Mouse (Mus musculus) layer of hippocampus, postnatal 14 days (tissue): ENCODE results near the gene Cacnb4. TPM values are rescaled to one million over a fixed set of nuclear protein-coding genes. Genes with fewer than 3 reads are reported as not detected.

Experiments
- DNase-seq, 2 experiments: peaks; one replicate each; pipeline ENCODE4 v3.0.0; 2021 to 2022; ENCODE audit warnings: low spot score in 2 of 2, mixed read lengths in 1 of 2
- long read RNA-seq, 2 experiments: library from polyadenylated mRNA; stranded (forward); transcript quantifications; one replicate each; pipeline ENCODE4 v2.0.0; 2021
- total RNA-seq, 2 experiments: library from RNA; stranded (reverse); gene quantifications; 2 replicates each; pipeline ENCODE4 v1.2.3; 2021

Cacnb4 gene
- 10 to 100 TPM; 61.0 to 72.8 TPM for total RNA-seq
- long read RNA-seq, experiment 1, full-length matches to known transcripts: 6 of 24 reads
- long read RNA-seq, experiment 1, partial matches to known transcripts: 5 of 24 reads
- long read RNA-seq, experiment 1, other reads (novel, unspliced or antisense): 13 of 24 reads
- long read RNA-seq, experiment 2, full-length matches to known transcripts: 2 of 23 reads
- long read RNA-seq, experiment 2, partial matches to known transcripts: 3 of 23 reads
- long read RNA-seq, experiment 2, other reads (novel, unspliced or antisense): 18 of 23 reads

DNA sequence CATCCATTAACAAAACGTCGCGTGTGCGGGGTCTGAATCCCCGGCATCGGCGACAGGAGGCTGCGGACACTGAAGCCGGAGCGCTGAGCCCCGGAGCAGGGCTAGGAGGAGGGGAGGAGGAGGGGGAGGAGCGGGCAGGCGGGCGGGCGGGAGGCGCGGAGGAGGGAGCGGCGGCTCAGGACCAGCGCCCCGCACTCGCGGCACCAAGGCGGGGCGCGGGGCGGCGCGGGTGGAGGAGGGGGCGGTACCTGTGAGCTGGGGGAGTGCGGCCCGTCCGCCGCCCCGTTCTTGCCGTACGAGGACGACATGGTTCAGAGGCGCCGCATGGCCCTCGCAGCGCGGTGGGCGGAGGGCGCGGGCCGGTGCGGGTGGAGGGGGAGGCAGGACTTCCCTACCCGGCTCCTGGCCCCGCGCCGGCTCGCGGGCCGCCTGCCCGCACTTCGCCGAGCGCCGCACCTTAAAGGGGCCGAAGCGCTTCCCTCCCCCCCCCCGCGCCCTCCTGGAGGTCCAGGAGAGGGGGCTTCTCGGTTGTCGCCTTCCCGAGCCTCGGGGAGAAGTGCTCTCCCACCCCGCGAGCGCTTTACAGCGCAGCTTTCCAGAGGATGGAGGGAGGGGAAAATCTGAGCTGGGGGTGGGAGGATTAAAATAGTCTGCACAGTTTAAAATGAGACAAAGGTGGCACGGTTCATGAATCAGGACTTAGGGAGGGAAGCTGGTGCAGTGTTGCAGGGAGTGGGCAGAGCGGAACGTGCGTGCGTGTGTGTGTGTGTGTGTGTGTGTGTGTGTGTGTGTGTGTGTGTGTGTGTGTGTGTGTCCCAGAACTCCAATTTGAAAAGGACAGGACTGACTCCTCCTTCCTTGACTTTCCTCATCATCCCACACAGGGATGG, at the start of gene Cacnb4:
Cacnb4 (minus strand) TSS at position 809 of the 890 bp plus-strand sequence.
- DNase-seq: peak; percentile 52 to 53

DNA sequence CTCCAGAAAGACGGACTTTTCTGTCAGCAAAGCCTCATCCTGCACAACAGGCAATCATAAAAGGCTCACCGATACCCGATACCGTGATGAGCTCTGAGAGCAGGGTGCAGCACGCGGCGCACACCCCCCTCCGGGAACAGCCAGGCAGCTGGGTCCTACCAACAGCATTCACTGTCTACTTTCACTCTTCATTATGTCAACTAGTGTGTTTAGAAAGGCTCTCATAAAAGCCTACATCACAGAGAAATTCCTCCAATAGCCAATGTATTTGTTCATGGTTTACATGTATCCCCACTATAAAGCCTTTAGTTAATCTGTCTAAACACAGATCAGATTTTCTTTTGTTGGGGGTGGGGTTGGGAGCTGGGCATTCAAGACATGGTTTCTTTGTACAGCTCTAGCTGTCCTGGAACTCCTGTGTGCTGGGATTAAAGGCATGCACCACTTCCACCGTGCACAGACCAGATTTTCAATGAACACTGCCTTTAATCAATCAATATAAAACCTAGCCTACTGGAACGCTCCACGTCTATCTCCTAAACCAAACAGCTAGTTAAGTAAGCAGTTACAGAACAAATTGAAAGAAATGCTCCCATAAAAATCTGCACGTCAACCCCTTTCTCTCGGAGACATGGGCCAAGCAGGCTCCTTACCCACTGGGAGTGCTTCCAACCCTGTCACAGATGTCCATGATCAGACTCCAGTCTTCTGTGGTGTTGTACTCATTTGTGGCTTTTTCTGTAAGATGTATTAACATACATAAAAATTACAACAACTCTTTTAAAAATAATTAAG, 43.8 kb upstream of the Cacnb4 start:
- peak in 1 of 2 experiments; percentile 20 for DNase-seq

DNA sequence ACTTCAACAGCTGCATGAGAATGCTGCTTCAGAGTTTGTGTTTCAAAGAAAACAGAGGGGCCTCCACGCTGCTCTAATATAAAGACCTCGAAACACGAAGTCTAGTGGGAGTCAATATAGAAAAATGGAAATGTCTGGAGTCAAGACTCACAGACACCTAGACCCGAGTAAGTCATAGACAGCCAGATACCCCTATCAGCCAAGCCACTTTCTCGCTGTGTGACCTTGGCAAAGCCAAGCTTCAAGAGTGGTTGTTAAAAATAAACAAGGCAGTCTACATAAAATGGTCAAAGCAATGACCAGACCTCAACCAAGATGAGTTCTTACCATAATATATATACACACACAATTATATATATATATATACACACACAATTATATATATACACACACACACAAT, 40.4 kb upstream of the Cacnb4 start:
- DNase-seq: no peak

DNA sequence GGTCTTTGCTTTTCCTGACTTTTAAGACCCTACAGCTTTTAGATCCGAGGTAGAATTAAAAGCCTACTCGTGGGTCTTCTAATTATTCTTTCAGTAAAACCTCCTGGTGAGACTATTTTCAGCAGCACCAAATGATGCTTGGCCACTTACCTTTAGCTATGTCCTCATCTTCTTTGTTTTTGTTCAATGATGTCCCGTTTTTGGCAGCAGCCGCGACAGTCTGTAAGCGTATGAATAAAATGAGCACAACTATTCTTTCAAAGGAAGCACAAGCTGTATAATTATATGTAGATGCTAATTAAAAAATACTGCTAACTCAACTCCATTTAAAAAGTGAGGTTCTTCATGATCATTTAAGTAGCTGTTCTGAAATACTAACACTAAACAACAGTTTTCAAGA, 38.9 kb upstream of the Cacnb4 start:
- DNase-seq: peak in 1 of 2 experiments; percentile 25

- no peak for DNase-seq
Measured at GRCm38 (mm10) chr2:52714111-52714510, 37.5 kb upstream of the Cacnb4 start.

GRCm38 (mm10) chr2:52710804-52711203, 34.2 kb upstream of the Cacnb4 start:
- DNase-seq: no peak

DNA sequence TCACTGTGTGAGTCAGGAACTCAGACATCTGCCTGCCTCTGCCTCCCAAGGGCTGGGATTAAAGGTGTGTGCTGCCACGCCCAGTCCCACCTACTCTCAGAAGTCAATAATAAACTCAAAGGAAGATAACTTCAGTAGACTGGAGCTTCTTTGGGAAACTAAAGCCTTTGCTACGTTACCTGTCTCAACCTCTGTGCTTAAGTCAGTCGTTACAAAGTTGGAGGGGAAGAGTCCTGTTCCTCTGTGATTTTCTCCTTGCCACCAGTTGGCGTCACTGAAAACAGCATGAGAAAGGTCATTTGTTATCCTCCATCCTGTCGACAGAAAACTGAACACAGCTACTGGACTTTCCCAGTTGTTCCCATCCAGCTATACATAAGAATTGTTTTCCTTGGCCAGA, 32.8 kb upstream of the Cacnb4 start:
- no peak for DNase-seq

DNA sequence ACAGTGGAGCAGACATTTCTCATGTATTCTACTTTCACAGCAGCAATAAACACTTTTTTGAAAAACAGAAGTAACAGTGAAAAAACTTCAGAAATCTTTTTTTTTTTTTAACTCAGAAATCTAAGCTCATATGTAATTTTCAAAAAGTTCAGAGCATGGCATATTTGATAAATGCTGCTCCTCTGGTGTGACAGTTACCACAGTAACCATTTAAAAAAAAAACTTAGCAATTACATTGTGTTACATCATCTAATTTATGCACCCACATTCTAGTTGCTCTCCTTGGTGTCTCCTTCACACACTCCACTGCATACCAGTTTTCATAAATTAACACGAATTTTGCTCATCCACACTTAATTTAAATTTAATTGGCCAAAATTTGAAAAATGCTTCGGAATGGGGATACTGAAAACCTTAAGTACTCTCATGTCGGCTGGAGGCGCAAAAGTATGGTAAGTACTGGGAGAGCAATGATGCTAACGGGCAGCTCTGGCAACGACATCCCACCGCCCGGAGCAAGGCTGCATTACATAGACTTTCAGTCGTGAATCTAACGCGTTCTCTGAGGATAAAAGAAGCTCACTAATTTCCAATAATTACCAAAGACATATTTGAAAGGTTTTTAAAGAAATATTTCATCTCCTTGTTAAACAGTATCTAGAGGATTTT, 24.9 kb upstream of the Cacnb4 start:
- no peak for DNase-seq

DNA sequence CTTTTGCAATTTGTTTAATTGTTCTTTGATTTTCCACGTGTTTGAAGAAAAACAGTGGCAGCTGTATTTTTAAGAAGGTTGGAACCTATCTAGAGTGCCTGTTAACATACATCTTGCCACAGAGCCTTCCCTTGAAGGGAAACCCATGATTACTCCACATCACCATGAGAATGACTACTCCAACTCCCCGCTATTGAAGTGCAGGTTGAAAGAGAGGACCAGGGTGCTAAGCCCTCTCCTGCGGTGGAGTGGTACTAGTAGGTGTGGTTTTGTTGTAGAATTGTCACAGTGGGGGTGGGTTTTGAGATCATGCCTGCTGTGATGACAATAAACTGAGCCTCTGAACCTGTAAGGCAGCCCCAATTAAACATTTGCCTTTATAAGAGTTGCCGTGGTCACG, 23.7 kb upstream of the Cacnb4 start:
- no peak for DNase-seq

DNA sequence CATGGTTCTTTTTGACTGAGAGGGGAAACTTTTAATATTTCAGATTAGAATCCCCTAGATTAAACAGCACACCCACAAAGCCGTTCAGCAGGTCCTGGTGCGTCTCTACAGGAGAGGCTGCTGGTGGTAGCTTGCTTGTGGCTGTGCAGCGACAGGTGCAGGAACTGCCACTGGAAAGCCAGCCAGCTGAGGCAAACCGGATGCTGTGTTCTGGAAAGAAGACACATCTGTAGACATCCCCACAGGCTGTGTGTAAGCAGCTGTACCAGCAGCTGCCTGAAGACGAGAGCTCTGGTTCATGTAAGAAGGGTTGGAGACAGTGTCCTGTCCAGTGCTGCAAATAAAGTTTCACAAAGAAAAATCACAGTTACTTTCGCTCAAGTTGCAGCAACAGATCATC, 18.0 kb upstream of the Cacnb4 start:
- no peak for DNase-seq

DNA sequence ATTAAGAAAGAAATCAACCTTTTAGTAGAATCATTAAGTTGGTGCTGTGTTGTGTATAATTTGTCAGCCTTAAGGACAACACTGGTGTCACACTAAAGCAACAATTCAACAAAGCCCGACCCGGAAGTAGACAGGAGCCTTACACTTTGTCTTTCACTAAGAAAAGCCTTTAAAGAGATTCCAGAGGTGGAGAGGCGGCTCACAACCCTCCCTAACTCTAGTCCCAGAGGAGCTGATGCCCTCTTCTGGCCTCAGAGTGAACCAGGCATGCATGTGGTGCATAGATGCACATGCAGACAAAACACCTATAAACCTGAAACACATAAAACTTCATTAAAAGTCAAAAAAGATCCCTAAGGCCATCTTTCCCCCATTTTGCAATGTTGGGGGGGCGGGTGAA, 15.1 kb upstream of the Cacnb4 start:
- no peak for DNase-seq

DNA sequence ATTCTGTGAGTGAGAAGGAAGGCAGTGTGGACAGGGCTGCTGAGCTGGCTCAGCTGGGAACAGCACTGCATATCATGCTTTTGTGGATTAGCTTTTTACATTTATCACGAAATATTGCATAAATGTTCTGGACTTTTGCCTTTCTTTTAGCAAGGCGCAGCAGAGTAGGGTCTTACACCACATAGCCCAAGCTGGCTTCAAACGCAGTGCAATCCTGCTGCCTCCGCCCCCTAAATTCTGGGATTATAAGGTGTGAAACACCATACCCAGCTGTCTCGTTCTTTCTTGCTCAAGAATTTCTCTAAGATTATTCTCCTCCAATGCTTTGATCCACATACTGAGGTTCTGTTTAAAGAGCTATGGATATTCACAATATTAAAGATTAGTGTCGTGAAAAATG, 10.0 kb upstream of the Cacnb4 start:
- no peak for DNase-seq

GRCm38 (mm10) chr2:52677589-52677988, 958 bp upstream of the Cacnb4 start:
- DNase-seq: no peak

DNA sequence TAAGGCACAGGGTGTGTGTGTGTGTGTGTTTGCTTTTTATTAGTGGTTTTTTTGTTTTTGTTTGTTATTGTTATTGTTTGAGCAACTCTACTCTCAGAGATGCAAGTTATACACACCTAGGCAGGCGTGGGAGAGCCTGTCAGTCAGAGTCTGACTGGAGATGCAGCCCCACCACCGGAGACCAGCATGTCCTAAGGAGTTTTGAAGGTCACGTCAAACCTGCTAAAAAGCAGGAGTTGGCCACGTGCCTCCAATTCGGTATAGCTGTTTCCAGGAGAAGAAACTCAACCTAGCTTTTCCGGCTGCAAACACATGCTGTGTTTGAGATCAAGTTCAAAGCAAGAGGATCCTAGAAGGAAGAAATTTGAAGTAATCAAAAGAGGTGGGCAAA, 277 bp upstream of the Cacnb4 start:
- no peak for DNase-seq

- DNase-seq: no peak
Measured at GRCm38 (mm10) chr2:52675278-52675987, 1.2 kb downstream of the Cacnb4 start.

DNA sequence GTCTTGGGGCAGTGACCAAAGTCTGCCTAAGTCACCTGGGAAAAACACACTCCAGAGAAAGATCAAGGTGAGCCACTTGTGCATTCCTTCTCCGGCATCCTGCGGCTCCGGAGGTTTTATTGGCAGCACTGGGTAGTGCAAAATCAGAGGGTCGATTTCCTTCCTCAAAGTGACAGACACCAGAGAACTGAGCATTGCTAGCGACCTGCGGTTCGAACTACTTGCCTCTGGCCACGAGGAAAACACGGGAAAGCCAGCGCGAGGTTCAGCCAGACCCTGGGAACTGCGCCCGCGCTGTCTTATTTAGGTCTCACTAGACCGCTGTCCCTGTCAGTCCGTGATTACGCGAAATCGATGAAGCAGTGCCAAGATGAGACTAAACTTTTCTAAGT, 1.7 kb downstream of the Cacnb4 start:
- DNase-seq: peak in 1 of 2 experiments; percentile 22

GRCm38 (mm10) chr2:52673172-52673571, 3.5 kb downstream of the Cacnb4 start:
- DNase-seq: no peak

DNA sequence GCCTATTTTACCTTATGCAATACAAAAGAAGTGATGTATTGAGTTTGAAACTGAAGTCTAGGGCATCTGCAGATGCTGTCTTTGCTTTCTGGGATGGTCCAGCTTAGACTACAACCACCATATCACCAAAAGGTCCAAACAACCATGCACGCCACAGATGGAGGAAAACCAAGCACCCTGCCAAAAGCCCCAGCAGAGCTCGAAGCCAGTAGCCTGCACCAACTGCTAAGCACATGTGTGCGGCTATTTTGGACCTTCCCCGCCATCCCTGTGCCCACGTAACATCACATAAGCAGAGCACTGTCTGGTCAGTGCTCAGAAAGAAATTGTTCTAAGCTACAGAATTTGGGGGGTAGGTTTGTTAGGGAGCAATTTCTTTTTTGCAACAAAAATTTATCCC, 5.9 kb downstream of the Cacnb4 start:
- peak in 1 of 2 experiments; percentile 51 for DNase-seq

- DNase-seq: no peak
Measured at GRCm38 (mm10) chr2:52668480-52668879, 8.2 kb downstream of the Cacnb4 start.

GRCm38 (mm10) chr2:52656722-52657121, 19.9 kb downstream of the Cacnb4 start:
- DNase-seq: no peak
